Mouse (Mus musculus) heart, embryonic 16.5 days (tissue): ENCODE measurements around the gene Rrp9. TPM values are rescaled to one million over a fixed set of nuclear protein-coding genes. Genes with fewer than 3 reads are reported as not detected.

ENCODE experiments used
- ATAC-seq: fragments of 200-750 bp; cut with Nextera tagmentation; replicated peaks from 2 replicates; pipeline ENCODE4 v1.8.0; 2017; ENCODE audit warnings: moderate number of reproducible peaks; ENCODE audit not compliant: insufficient read depth, low FRiP score; ENCODE audit errors: extremely low read depth
- H3K27ac ChIP-seq: fragments of 300-500 bp; sonication (generic); 2 replicates; pipeline ENCODE4 v1.5.1; 2014; ENCODE audit warnings: mild to moderate bottlenecking, low read length, control low read depth, moderate library complexity
- H3K27me3 ChIP-seq: fragments of 300-500 bp; sonication (generic); 2 replicates; pipeline ENCODE4 v1.6.1; 2014; ENCODE audit warnings: low read length, mixed read lengths; ENCODE audit not compliant: control insufficient read depth, insufficient read depth
- H3K36me3 ChIP-seq: fragments of 300-500 bp; sonication (generic); 2 replicates; pipeline ENCODE4 v1.6.1; 2014; ENCODE audit not compliant: control insufficient read depth, insufficient read depth
- H3K4me1 ChIP-seq: fragments of 300-500 bp; sonication (generic); 2 replicates; pipeline ENCODE4 v1.6.1; 2014; ENCODE audit warnings: low read length, mixed read lengths; ENCODE audit not compliant: control insufficient read depth, insufficient read depth
- H3K4me2 ChIP-seq: fragments of 300-500 bp; sonication (generic); 2 replicates; pipeline ENCODE4 v1.6.1; 2014; ENCODE audit warnings: low read depth, mild to moderate bottlenecking, control low read depth, low read length
- H3K4me3 ChIP-seq: fragments of 300-500 bp; sonication (generic); 2 replicates; pipeline ENCODE4 v1.5.1; 2014; ENCODE audit warnings: mild to moderate bottlenecking, control low read depth, low read length
- H3K9ac ChIP-seq: fragments of 300-500 bp; sonication (generic); 2 replicates; pipeline ENCODE4 v1.6.1; 2014; ENCODE audit warnings: low read length, control low read depth
- H3K9me3 ChIP-seq: fragments of 300-500 bp; sonication (generic); replicated peaks from 2 replicates; pipeline ENCODE4 v1.6.1; 2016; ENCODE audit warnings: low read length; ENCODE audit not compliant: control insufficient read depth
- WGBS: fragments of 180-500 bp; shearing (Covaris S2); extraction: QIAGEN DNeasy Blood & Tissue Kit; methylation state at CpG from one replicate; pipeline ENCODE4 v1.1.7; 2014; 5-methylcytosine and 5-hydroxymethylcytosine counted together
- polyA plus RNA-seq: library from polyadenylated mRNA; unstranded; fragments of >200 nt; fragmentation: Nextera tagmentation; extraction: Ambion mirVana; gene quantifications from 2 replicates; pipeline ENCODE4 v1.2.1, GENCODE M21; 2015

Rrp9 gene
- 29.6 and 31.8 TPM in 2 replicates for polyA plus RNA-seq

DNA sequence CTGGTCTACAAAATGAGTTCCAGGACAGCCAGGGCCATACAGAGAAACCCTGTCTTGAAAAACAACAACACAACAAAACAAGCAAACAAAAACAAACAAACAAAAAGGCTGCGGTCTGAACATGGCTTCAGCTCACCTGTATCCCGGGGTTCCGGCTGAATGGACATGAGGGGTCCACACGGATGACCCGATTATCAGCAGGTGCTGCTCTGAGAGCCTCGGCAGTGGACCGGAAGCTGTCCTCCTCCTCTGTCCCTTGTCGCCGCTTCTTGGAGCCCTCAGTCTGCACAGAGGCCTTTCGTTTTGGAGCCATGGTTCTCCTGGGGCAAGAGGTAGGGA lies at the start of gene Rrp9:
Rrp9 (plus strand) TSS at position 301 of the 339 bp plus-strand sequence.
- Histone ChIP-seq H3K4me3 (peak within 1 kb of the TSS; percentile 34), H3K36me3 (peaks cover 2% of the 10 kb centered on the region; the same call in 1 of the 2 replicates), H3K4me1 (peaks cover 27% of the 10 kb centered on the region), H3K4me2 (peak within 1 kb of the TSS; percentile 63), H3K27me3 (no peaks in the 10 kb centered on the region), H3K27ac (peak within 1 kb of the TSS; percentile 78), H3K9me3 (no peaks in the 10 kb centered on the region), H3K9ac (peak within 1 kb of the TSS; percentile 64)
- ATAC-seq, result no peak
- WGBS, result 80% methylated on average over 10 of the region's 10 CpGs

DNA sequence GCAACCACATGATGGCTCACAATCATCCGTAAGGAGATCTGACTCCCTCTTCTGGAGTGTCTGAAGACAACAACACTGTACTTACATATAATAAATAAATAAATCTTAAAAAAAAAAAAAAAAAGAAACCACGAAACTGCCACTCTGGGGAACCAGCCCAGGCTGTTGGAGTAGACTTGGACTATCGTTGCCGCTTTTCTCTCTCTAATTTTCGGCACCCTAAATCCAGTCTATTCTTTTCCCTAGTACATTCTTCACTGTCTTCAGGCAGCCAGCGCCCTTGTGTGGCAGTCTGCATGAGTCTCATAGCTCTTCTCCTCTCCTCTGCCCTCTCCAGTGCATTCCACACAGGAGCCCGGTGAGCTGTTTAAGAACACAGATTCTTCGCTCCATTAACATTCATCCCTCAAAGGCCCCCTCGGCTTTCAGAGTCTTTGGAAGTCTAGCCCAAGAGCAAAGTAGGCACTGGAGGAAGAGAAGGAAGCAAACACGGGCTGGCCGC lies 47.0 kb upstream of the Rrp9 start:
- H3K36me3 ChIP-seq, result peaks cover 28% of the 10 kb centered on the region
- peak overlapping the region; percentile 74 for H3K4me2 ChIP-seq
- peak overlapping the region; percentile 92 for H3K4me3 ChIP-seq
- peak overlapping the region; percentile 95 for H3K27ac ChIP-seq
- no peaks in the 10 kb centered on the region for H3K27me3 ChIP-seq
- H3K4me1 ChIP-seq, result peaks cover 10% of the 10 kb centered on the region
- peak overlapping the region; percentile 69 for H3K9ac ChIP-seq
- 13% methylated on average over 11 of the region's 11 CpGs for WGBS
- no peaks in the 10 kb centered on the region for H3K9me3 ChIP-seq
- ATAC-seq, result peak; percentile 54

DNA sequence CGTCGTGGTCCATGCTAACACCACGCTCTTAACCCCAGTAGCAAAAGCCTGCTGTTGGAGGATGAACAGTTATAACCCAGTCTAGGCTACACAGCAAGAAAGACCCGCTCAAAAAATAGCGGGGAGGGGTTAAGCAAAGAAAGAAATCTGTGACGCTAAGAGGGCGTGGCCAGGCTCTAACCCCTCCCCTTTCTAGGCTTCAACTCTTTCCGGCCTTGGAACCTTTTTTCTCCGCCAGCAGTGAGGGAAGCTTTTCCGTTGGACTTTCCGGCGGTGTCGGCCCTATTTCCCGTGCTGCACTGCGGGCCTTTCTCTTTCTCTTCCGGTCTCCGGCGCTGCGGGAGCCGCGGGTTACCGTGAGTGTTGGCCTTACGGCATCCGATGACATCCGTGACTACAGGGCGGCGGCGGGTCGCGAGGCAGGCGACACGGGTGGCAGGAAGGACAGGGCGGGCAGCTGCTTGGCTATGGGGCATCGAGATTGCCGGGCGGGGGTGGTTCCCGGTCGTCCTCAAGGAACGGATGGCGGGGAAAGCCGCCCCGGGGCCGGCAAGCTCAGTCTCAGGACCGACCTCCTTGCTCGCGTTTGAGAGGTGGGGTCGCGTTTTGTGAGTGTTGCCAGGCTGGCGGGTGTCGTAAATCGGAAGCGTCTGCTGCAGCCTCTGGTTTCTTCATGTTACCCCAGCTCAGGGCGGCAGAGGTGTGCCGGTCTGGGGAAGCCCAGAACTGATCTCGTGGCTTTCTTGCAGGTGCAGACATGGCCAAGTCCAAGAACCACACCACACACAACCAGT lies 46.3 kb upstream of the Rrp9 start, which contains the start of gene Rpl29:
Rpl29 (plus strand) TSS at position 234 of the 794 bp plus-strand sequence.
- peaks cover 29% of the 10 kb centered on the region for H3K36me3 ChIP-seq
- under 1% methylated on average over 53 of the region's 55 CpGs for WGBS
- H3K9me3 ChIP-seq, result no peaks in the 10 kb centered on the region

DNA sequence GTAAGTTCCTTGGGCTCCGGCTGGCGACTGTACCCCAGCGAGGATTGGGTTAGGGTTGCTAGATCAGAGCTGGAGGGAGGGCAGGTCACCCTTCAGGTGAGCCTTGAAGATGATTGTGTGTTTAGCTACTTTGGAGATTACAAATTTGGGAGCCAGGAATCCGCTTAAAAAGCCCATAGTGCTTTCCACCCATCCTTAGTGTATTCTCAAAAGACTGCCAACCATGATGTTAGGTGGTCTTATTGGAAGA lies 45.8 kb upstream of the Rrp9 start:
- Histone ChIP-seq H3K4me3 (peak overlapping the region; percentile 92), H3K27me3 (no peaks in the 10 kb centered on the region), H3K36me3 (peaks cover 29% of the 10 kb centered on the region), H3K4me2 (peak overlapping the region; percentile 87), H3K9me3 (no peaks in the 10 kb centered on the region), H3K9ac (peak overlapping the region; percentile 96), H3K27ac (peak overlapping the region; percentile 92), H3K4me1 (peaks cover 10% of the 10 kb centered on the region)
- 0% methylated on average over 4 of the region's 4 CpGs for WGBS
- no peak for ATAC-seq

More for the DNA sequence above, 46.3 kb upstream of the Rrp9 start, which contains the start of gene Rpl29:
- Histone ChIP-seq H3K4me2 (peak within 1 kb of the TSS; percentile 87), H3K9ac (peak within 1 kb of the TSS; percentile 96), H3K4me3 (peak within 1 kb of the TSS; percentile 92), H3K27ac (peak within 1 kb of the TSS; percentile 95), H3K27me3 (no peaks in the 10 kb centered on the region), H3K4me1 (peaks cover 10% of the 10 kb centered on the region)
- ATAC-seq, result peak; percentile 93

DNA sequence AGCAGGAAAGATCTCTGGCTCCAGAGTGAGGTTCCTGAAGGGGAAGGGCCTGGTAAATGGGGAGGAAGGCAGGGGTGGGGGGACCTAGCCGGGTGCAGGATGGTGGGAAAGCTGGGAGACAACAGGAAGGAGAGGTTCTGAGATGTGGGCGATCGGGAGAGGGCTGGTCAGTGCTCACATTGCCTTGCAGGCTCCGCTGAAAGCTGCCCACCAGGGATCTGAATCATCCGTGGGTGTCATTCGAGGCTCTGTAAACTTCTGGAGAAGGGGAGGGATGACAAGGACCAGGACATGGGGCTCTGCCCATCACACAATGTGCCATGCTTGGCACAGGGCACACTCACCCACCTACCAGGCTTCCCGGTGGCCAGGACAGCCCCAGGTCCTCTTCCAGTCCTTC lies 42.4 kb upstream of the Rrp9 start:
- no peak overlapping the region for H3K4me3 ChIP-seq
- H3K36me3 ChIP-seq, result peaks cover 29% of the 10 kb centered on the region
- no peaks in the 10 kb centered on the region for H3K27me3 ChIP-seq
- H3K9me3 ChIP-seq, result no peaks in the 10 kb centered on the region
- H3K9ac ChIP-seq, result no peak overlapping the region
- WGBS, result 66% methylated on average over 7 of the region's 7 CpGs
- H3K4me1 ChIP-seq, result peaks cover 17% of the 10 kb centered on the region
- ATAC-seq, result no peak
- H3K27ac ChIP-seq, result no peak overlapping the region
- H3K4me2 ChIP-seq, result no peak overlapping the region

DNA sequence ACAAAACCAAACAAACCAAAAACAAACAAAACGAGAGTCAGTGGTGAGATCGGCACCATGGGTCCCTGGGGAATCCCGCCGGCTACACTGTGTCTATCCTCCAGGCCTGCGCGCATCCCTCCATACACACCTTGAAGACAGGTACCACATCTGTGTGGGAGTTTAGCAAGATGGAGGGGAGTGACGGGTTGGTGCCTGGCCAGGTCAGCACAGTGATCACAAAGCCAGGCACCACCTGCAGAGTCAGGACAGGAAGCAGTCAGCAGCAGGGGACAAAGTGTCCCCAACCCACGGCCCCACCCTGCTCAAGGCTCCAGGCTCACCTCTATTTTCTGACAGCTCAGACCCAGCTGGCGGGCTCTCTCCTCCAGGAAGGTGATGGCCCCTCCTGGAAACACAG lies 39.2 kb upstream of the Rrp9 start:
- no peak overlapping the region for H3K4me2 ChIP-seq
- no peak overlapping the region for H3K4me3 ChIP-seq
- H3K36me3 ChIP-seq, result peaks cover 22% of the 10 kb centered on the region
- H3K4me1 ChIP-seq, result peaks cover 11% of the 10 kb centered on the region
- H3K27ac ChIP-seq, result no peak overlapping the region
- no peaks in the 10 kb centered on the region for H3K9me3 ChIP-seq
- 0 out of 2 replicates have a peak overlapping the region, but pooled peaks have one; percentile 11 for H3K9ac ChIP-seq
- no peak for ATAC-seq
- WGBS, result 78% methylated on average over 9 of the region's 9 CpGs
- H3K27me3 ChIP-seq, result no peaks in the 10 kb centered on the region

DNA sequence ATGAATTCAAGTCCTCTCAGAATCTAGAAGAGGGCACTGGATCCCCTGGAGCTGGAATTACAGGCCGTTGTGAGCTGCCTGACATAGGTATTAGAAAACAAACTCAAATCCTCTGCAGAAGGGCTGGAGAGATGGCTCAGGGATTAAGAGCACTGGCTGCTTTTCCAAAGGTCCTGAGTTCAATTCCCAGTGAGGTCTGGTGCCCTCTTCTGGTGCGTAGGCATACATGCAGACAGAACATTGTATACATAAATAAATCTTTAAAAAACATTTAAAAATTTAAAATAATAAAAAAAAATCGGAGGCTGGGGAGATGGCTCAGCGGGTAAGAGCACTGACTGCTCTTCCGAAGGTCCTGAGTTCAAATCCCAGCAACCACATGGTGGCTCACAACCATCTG lies 33.1 kb upstream of the Rrp9 start:
- 76% methylated on average over 5 of the region's 5 CpGs for WGBS
- no peaks in the 10 kb centered on the region for H3K9me3 ChIP-seq
- H3K4me1 ChIP-seq, result peaks cover 10% of the 10 kb centered on the region
- ATAC-seq, result no peak
- no peak overlapping the region for H3K27ac ChIP-seq
- no peak overlapping the region for H3K9ac ChIP-seq
- no peaks in the 10 kb centered on the region for H3K27me3 ChIP-seq
- no peaks in the 10 kb centered on the region for H3K36me3 ChIP-seq
- no peak overlapping the region for H3K4me3 ChIP-seq
- no peak overlapping the region for H3K4me2 ChIP-seq

DNA sequence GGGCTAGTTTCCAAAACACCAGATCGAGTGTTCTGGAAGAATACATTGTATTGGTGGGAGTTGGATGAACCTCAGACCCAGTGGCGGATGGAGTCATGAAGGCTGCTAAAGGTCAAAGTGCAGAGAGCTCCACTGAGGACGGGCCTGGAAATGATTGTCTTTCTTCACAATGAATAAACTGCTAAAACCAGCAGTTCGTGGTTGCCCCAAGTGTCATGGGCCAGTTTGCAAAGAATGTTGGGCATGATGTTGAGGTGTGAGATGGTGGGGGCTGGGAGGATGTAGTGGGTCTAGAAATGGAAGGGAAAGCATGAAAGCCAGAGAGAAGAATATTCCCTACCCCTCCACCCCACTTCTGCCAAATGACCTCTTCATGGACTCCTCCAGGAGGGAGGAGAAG lies 30.9 kb upstream of the Rrp9 start:
- peaks cover 14% of the 10 kb centered on the region for H3K4me1 ChIP-seq
- H3K36me3 ChIP-seq, result no peaks in the 10 kb centered on the region
- no peak overlapping the region for H3K4me2 ChIP-seq
- 83% methylated on average over 4 of the region's 4 CpGs for WGBS
- H3K4me3 ChIP-seq, result no peak overlapping the region
- no peaks in the 10 kb centered on the region for H3K27me3 ChIP-seq
- ATAC-seq, result no peak
- H3K27ac ChIP-seq, result no peak overlapping the region
- H3K9me3 ChIP-seq, result no peaks in the 10 kb centered on the region
- no peak overlapping the region for H3K9ac ChIP-seq

DNA sequence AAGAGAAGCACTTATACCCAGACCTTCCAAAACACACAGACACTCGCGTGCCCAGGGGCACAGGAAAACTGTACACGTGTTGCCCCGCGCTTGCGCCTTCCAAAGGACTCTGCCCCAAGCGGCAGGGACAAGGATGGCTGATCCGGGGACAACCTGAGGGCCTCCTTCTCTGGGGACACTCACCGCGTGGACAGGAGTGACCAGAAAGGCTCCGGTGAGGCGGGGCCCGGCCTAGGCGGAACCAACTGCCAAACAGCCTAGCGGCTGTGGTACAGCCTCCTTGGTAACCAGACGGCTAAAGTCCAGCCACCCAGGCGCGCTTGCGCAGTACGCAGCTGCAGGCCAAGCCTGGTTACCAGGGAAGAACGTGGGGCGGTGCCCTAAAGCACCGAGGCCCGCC lies 28.4 kb upstream of the Rrp9 start, which contains the start of the genes Abhd14b and Abhd14a:
Abhd14b (plus strand) TSS at position 112 of the 400 bp plus-strand sequence.
Abhd14a (minus strand) TSS at position 331 of the 400 bp plus-strand sequence.
- peaks cover 25% of the 10 kb centered on the region for H3K4me1 ChIP-seq
- H3K27ac ChIP-seq, result peak within 1 kb of the TSS; percentile 83
- peak within 1 kb of the TSS; percentile 65 for H3K4me3 ChIP-seq
- H3K9me3 ChIP-seq, result no peaks in the 10 kb centered on the region
- peak within 1 kb of the TSS; percentile 93 for H3K4me2 ChIP-seq
- H3K27me3 ChIP-seq, result no peaks in the 10 kb centered on the region
- peak; percentile 86 for ATAC-seq
- no peaks in the 10 kb centered on the region for H3K36me3 ChIP-seq
- peak within 1 kb of the TSS; percentile 81 for H3K9ac ChIP-seq
- under 1% methylated on average over 24 of the region's 24 CpGs for WGBS
